Mouse (Mus musculus) ES-E14 (cell line): ENCODE results near the gene Nrcam.

Source experiments
- CHD2 ChIP-seq: IDR thresholded peaks from 2 replicates; pipeline ENCODE4 v1.6.1; 2014; ENCODE audit warnings: mild to moderate bottlenecking, low read depth, low read length, inconsistent platforms
- ZNF384 ChIP-seq: IDR thresholded peaks from 2 replicates; pipeline ENCODE4 v1.6.1; 2012; ENCODE audit warnings: low read depth, low read length, inconsistent platforms

DNA sequence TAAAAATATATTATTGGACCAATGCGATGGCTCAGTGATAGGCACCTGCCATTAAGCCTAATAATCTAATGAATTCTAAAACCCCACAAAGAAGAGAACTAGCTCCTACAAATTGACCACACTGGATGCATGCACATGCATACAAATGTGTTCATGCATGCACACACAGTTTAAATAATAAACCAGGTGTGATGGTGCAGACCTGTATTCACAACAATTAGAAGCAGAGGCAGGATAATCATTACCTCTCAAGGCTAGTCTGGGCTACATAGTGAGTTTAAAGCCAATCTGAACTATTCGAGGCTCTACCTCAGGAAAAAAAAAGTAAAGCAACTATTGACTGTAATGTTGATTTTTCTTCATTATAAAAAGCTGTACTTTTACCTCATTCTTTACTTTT lies 13.5 kb upstream of the Nrcam start:
- TF ChIP-seq CHD2 (no peak), ZNF384 (no peak)
